Mouse (Mus musculus): ENCODE results near the gene Fggy. TPM values are rescaled to one million over a fixed set of nuclear protein-coding genes. Genes with fewer than 3 reads are reported as not detected.

Gene Fggy
- polyA plus RNA-seq, 1 experiment, result 11.4 TPM

DNA sequence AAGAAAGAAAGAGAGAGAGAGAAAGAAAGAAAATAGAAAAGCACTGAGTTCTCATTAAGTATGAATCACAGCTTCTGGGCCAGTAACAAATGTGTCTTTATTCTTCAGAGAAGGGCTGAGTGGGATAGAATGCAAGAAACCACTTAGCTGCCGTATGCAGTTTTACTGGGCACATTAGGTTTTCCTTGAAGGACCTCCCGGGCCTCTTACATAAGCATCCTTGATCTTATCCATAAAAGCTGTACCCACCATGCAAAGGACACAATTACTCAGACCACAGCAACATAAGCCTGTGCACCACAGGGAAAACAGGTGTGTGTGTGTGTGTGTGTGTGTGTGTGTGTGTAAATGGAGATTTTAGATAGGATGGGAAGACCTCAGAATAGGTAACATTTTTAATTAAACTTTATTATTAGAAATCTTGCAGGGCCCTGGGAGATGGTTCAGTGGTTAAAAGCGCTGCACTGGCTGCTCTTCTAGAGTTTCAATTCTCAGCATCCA is 18.2 kb downstream of the Fggy start:
- H3K4me1 ChIP-seq (ENCODE audit: control insufficient read depth, insufficient read depth, low read length), result no peaks in the 10 kb centered on the region
- TF ChIP-seq POLR2A (IDR thresholded peaks at IDR 0.05; ENCODE audit: borderline replicate concordance, insufficient read depth, low read length) (no peak), CTCF (IDR thresholded peaks at IDR 0.05; ENCODE audit: borderline replicate concordance, insufficient read depth, low read depth, low read length) (no peak)
- H3K4me3 ChIP-seq (replicated peaks; ENCODE audit: insufficient read depth, low read depth, low read length), result no peak overlapping the region
- WGBS, result 81% methylated on average over 3 of the region's 3 CpGs
- no peaks in the 10 kb centered on the region for H3K27me3 ChIP-seq (ENCODE audit: control insufficient read depth, insufficient read depth, low read length)
- no peak for DNase-seq
- no peak overlapping the region for H3K27ac ChIP-seq (ENCODE audit: insufficient read depth, low read length)

- H3K27me3 ChIP-seq (ENCODE audit: control insufficient read depth, insufficient read depth, low read length), result no peaks in the 10 kb centered on the region
- WGBS, result 92% methylated on average over 5 of the region's 5 CpGs
- H3K27ac ChIP-seq (ENCODE audit: insufficient read depth, low read length), result no peak overlapping the region
- DNase-seq, result no peak
- no peak for TF ChIP-seq CTCF (IDR thresholded peaks at IDR 0.05; ENCODE audit: borderline replicate concordance, insufficient read depth, low read depth, low read length)
- TF ChIP-seq POLR2A (IDR thresholded peaks at IDR 0.05; ENCODE audit: borderline replicate concordance, insufficient read depth, low read length), result no peak
- no peak overlapping the region for H3K4me3 ChIP-seq (replicated peaks; ENCODE audit: insufficient read depth, low read depth, low read length)
- no peaks in the 10 kb centered on the region for H3K4me1 ChIP-seq (ENCODE audit: control insufficient read depth, insufficient read depth, low read length)
Observed at GRCm38 (mm10) chr4:95579183-95579582, 21.9 kb downstream of the Fggy start.

GRCm38 (mm10) chr4:95584107-95584762 is 26.9 kb downstream of the Fggy start:
- no peaks in the 10 kb centered on the region for H3K4me1 ChIP-seq (ENCODE audit: control insufficient read depth, insufficient read depth, low read length)
- WGBS, result 82% methylated on average over 4 of the region's 4 CpGs
- no peaks in the 10 kb centered on the region for H3K27me3 ChIP-seq (ENCODE audit: control insufficient read depth, insufficient read depth, low read length)
- H3K4me3 ChIP-seq (replicated peaks; ENCODE audit: insufficient read depth, low read depth, low read length), result no peak overlapping the region
- no peak overlapping the region for H3K27ac ChIP-seq (ENCODE audit: insufficient read depth, low read length)
- TF ChIP-seq POLR2A (IDR thresholded peaks at IDR 0.05; ENCODE audit: borderline replicate concordance, insufficient read depth, low read length) (no peak), CTCF (IDR thresholded peaks at IDR 0.05; ENCODE audit: borderline replicate concordance, insufficient read depth, low read depth, low read length) (no peak)
- no peak for DNase-seq

GRCm38 (mm10) chr4:95586274-95587001 is 29.1 kb downstream of the Fggy start:
- DNase-seq, result no peak
- 76% methylated on average over 4 of the region's 4 CpGs for WGBS
- TF ChIP-seq POLR2A (IDR thresholded peaks at IDR 0.05; ENCODE audit: borderline replicate concordance, insufficient read depth, low read length) (no peak), CTCF (IDR thresholded peaks at IDR 0.05; ENCODE audit: borderline replicate concordance, insufficient read depth, low read depth, low read length) (no peak)
- Histone ChIP-seq H3K4me3 (replicated peaks; ENCODE audit: insufficient read depth, low read depth, low read length) (no peak overlapping the region), H3K4me1 (ENCODE audit: control insufficient read depth, insufficient read depth, low read length) (no peaks in the 10 kb centered on the region), H3K27me3 (ENCODE audit: control insufficient read depth, insufficient read depth, low read length) (no peaks in the 10 kb centered on the region), H3K27ac (ENCODE audit: insufficient read depth, low read length) (no peak overlapping the region)

DNA sequence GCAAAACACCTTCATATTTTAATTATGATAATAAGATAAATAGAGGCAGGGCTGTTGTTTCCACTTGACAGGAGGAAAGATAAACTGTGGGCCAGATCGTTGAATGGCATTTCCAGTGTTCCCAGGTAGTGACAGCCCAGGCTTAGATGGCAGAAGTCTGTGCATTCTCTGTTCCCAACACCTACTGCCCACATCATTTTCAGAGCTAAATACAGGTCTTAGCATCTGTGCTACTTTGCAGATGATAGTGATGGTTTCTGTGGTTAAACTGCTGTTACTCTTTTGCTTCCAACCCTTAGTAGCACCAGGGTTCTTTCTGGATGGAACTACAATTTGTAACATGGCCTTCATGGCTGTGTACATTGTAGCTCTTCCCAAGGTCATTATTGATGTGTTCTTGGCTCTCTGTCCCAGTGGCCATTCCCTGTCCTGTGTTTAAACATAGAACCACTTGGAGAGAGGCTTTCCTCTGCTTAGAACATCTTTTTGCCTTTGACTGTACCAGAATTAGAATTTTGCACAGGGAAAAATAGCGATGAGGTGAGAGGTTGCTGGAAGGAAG is 31.5 kb downstream of the Fggy start:
- no peak for DNase-seq
- 90% methylated on average over 2 of the region's 2 CpGs for WGBS
- no peak overlapping the region for H3K27ac ChIP-seq (ENCODE audit: insufficient read depth, low read length)

GRCm38 (mm10) chr4:95590878-95591277 is 33.6 kb downstream of the Fggy start:
- H3K27ac ChIP-seq (ENCODE audit: insufficient read depth, low read length), result no peak overlapping the region
- no peak overlapping the region for H3K4me3 ChIP-seq (replicated peaks; ENCODE audit: insufficient read depth, low read depth, low read length)
- DNase-seq, result no peak
- no peak for TF ChIP-seq POLR2A (IDR thresholded peaks at IDR 0.05; ENCODE audit: borderline replicate concordance, insufficient read depth, low read length)
- TF ChIP-seq CTCF (IDR thresholded peaks at IDR 0.05; ENCODE audit: borderline replicate concordance, insufficient read depth, low read depth, low read length), result no peak
- 91% methylated on average over 3 of the region's 3 CpGs for WGBS
- H3K27me3 ChIP-seq (ENCODE audit: control insufficient read depth, insufficient read depth, low read length), result no peaks in the 10 kb centered on the region
- H3K4me1 ChIP-seq (ENCODE audit: control insufficient read depth, insufficient read depth, low read length), result no peaks in the 10 kb centered on the region

More for the DNA sequence above, 31.5 kb downstream of the Fggy start:
- Histone ChIP-seq H3K27me3 (ENCODE audit: control insufficient read depth, insufficient read depth, low read length) (no peaks in the 10 kb centered on the region), H3K4me3 (replicated peaks; ENCODE audit: insufficient read depth, low read depth, low read length) (no peak overlapping the region), H3K4me1 (ENCODE audit: control insufficient read depth, insufficient read depth, low read length) (no peaks in the 10 kb centered on the region)
- TF ChIP-seq POLR2A (IDR thresholded peaks at IDR 0.05; ENCODE audit: borderline replicate concordance, insufficient read depth, low read length), result no peak
- TF ChIP-seq CTCF (IDR thresholded peaks at IDR 0.05; ENCODE audit: borderline replicate concordance, insufficient read depth, low read depth, low read length), result no peak

DNA sequence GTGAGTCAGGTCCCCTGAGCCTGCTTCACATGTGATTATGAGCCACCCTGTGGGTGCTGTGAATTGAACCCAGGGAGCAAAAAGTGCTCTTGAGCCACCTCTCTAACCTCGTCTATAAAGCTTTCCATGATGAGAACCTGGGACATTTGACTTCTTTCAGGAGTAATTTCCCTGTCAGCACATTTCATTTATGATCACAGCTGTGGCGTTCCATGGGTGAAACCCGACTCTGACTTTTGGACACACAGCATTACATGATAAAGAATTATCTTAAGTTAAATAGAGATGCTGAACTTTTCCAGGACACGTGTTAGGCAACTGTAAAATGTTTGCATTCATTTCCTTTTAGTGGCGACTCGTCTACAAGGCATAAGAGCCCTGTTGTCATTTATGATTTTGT is 39.9 kb downstream of the Fggy start:
- no peaks in the 10 kb centered on the region for H3K27me3 ChIP-seq (ENCODE audit: control insufficient read depth, insufficient read depth, low read length)
- 88% methylated on average over 6 of the region's 6 CpGs for WGBS
- no peak overlapping the region for H3K27ac ChIP-seq (ENCODE audit: insufficient read depth, low read length)
- DNase-seq, result no peak
- no peak overlapping the region for H3K4me3 ChIP-seq (replicated peaks; ENCODE audit: insufficient read depth, low read depth, low read length)
- TF ChIP-seq POLR2A (IDR thresholded peaks at IDR 0.05; ENCODE audit: borderline replicate concordance, insufficient read depth, low read length), result no peak
- no peak for TF ChIP-seq CTCF (IDR thresholded peaks at IDR 0.05; ENCODE audit: borderline replicate concordance, insufficient read depth, low read depth, low read length)
- H3K4me1 ChIP-seq (ENCODE audit: control insufficient read depth, insufficient read depth, low read length), result no peaks in the 10 kb centered on the region
